Mouse (Mus musculus) cortical plate, adult 2 months (tissue): ENCODE data around the gene Ngdn. TPM values are rescaled to one million over a fixed set of nuclear protein-coding genes. Genes with fewer than 3 reads are reported as not detected.

Experiments used
- H3K27ac ChIP-seq: fragments of 200-500 bp; 2 replicates; pipeline ENCODE4 v1.5.1; 2012; ENCODE audit warnings: low read length, control low read depth, inconsistent platforms; ENCODE audit not compliant: insufficient read depth
- H3K4me1 ChIP-seq: fragments of 200-500 bp; 2 replicates; pipeline ENCODE4 v1.6.1; 2011; ENCODE audit warnings: low read length; ENCODE audit not compliant: control insufficient read depth, insufficient read depth
- H3K4me3 ChIP-seq: fragments of 200-500 bp; 2 replicates; pipeline ENCODE4 v1.5.1; 2011; ENCODE audit warnings: mild to moderate bottlenecking, low read length, control low read depth; ENCODE audit not compliant: insufficient read depth
- CTCF ChIP-seq: fragments of 200-500 bp; IDR thresholded peaks from 2 replicates; pipeline ENCODE4 v1.5.1; 2011; ENCODE audit warnings: mild to moderate bottlenecking, control low read depth, low read length; ENCODE audit not compliant: insufficient read depth; ENCODE audit errors: extremely low read depth
- POLR2A ChIP-seq: fragments of 200-500 bp; IDR thresholded peaks from 2 replicates; pipeline ENCODE4 v1.6.1; 2011; ENCODE audit warnings: mild to moderate bottlenecking, low read length, control low read depth; ENCODE audit not compliant: insufficient read depth; ENCODE audit errors: extremely low read depth
- polyA plus RNA-seq: library from polyadenylated mRNA; depleted of rRNA; stranded (reverse); fragments of >200 nt; gene quantifications from 2 replicates; pipeline ENCODE4 v1.2.3, GENCODE M21; 2012

Gene Ngdn
- polyA plus RNA-seq, 1 experiment: 35.3 TPM

- H3K4me3 ChIP-seq: peak overlapping the region; percentile 43
- no peak for TF ChIP-seq CTCF
- TF ChIP-seq POLR2A: 0 out of 2 replicates have a peak, but pooled peaks have one; percentile 31
- peaks cover 7% of the 10 kb centered on the region for H3K4me1 ChIP-seq
- H3K27ac ChIP-seq: peak overlapping the region; percentile 95
Observed at GRCm38 (mm10) chr14:55053708-55054190, 38.5 kb downstream of the Ngdn start.

DNA sequence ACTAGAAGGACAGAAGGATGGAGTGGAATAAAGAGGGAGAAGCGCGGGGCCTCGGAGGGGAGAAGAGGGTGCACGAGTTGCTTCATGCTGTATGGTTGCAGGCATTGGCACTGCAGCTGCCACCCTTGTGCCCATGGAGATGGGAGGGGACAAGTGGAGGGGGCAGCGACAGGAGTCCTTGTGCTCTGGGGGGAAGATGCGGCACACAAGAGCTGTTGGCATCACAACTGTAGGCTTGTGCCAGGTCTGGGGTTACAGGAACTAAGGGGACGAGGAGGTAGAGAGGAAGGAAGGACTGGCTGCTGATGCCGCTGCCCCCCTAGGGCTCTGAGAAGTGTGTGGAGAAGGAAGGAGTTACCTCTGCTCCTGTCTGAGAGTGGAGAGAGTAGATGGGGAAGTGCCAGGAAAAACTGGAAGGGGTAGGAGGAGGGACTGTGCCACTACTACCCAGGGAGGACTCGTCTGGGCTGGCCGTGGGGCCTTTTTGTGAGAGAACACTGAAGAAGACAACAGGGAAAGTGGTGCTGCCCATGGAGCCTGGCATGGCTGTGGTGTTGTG, 39.0 kb downstream of the Ngdn start:
- TF ChIP-seq POLR2A: 0 out of 2 replicates have a peak, but pooled peaks have one; percentile 26
- no peak for TF ChIP-seq CTCF
- H3K27ac ChIP-seq: peak overlapping the region; percentile 95
- H3K4me1 ChIP-seq: peaks cover 7% of the 10 kb centered on the region
- peak overlapping the region; percentile 43 for H3K4me3 ChIP-seq

DNA sequence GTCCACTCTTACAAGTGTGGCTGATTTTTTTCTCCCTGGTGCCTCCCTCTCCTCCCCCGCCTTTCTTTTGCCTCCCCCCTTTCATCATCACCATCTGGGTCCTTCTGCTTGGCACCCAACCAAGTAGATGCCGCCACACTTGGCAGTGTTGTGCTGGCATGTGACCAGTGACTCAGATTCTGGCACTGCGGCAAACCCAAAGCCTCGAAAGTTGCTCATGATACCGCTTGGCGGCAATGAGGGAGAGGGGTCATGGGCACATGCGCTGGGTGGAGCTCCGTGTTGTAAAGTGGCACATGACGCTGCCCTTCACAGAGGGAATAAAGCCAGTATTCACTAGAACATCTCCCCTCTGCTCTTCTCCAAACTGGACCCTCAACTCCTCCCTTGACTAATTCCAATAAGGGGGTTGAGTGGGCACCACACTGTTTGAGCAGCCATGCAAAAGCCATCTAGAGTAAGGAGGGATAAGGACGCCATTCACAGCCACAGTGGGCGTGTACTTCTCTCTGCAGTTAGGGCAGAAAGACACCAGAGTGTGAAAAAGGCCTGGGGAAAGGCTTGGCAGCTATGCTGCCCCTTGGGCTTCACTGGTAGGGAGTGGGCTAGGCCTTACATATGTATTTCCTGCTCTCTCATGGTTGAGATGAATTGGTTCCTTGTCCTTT, 40.0 kb downstream of the Ngdn start:
- TF ChIP-seq CTCF (0 out of 2 replicates have a peak, but pooled peaks have one; percentile 16), POLR2A (no peak)
- peaks cover 9% of the 10 kb centered on the region for H3K4me1 ChIP-seq
- H3K4me3 ChIP-seq: peak overlapping the region; percentile 43; the same call in 1 of the 2 replicates
- peak overlapping the region; percentile 95 for H3K27ac ChIP-seq

- H3K4me3 ChIP-seq: no peak overlapping the region
- peaks cover 6% of the 10 kb centered on the region; the same call in 1 of the 2 replicates for H3K4me1 ChIP-seq
Observed at GRCm38 (mm10) chr14:55059009-55059408, 43.8 kb downstream of the Ngdn start.

GRCm38 (mm10) chr14:55059931-55060330, 44.7 kb downstream of the Ngdn start:
- H3K4me3 ChIP-seq: no peak overlapping the region
- H3K27ac ChIP-seq: no peak overlapping the region
- H3K4me1 ChIP-seq: peaks cover 3% of the 10 kb centered on the region; the same call in 1 of the 2 replicates
- TF ChIP-seq POLR2A (no peak), CTCF (no peak)

More at GRCm38 (mm10) chr14:55059009-55059408, 43.8 kb downstream of the Ngdn start:
- no peak overlapping the region for H3K27ac ChIP-seq
- no peak for TF ChIP-seq CTCF
- TF ChIP-seq POLR2A: no peak

DNA sequence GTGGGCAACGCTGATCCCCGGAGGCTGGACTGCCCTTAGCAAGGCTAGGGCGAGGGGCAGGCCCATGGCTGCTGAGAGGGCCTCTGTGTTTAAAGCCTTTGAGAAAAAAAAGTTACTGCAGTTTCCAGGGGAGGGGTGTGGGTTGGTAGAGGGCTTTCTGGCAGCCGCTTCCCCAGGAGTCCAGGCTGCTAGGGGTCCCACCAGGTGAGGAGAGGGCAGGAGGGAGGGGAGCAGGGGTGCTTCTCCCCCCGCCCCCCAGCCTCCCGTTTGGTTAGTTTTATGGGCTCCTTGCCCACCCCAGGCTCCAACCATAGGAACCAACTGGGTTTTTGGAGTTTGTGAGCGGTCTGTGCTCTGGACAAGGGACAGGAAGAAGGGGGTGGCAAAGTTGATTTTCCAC, 46.6 kb downstream of the Ngdn start:
- Histone ChIP-seq H3K4me3 (no peak overlapping the region), H3K4me1 (peaks cover 3% of the 10 kb centered on the region; the same call in 1 of the 2 replicates), H3K27ac (no peak overlapping the region)
- no peak; the same call in 1 of the 2 replicates for TF ChIP-seq POLR2A
- no peak for TF ChIP-seq CTCF

GRCm38 (mm10) chr14:55062626-55063025, 47.4 kb downstream of the Ngdn start:
- peaks cover 3% of the 10 kb centered on the region; the same call in 1 of the 2 replicates for H3K4me1 ChIP-seq

GRCm38 (mm10) chr14:55063117-55063516, 47.9 kb downstream of the Ngdn start:
- Histone ChIP-seq H3K4me3 (no peak overlapping the region), H3K4me1 (peaks cover 3% of the 10 kb centered on the region; the same call in 1 of the 2 replicates), H3K27ac (0 out of 2 replicates have a peak overlapping the region, but pooled peaks have one; percentile 31)
- TF ChIP-seq CTCF (no peak), POLR2A (no peak)

More at GRCm38 (mm10) chr14:55062626-55063025, 47.4 kb downstream of the Ngdn start:
- Histone ChIP-seq H3K4me3 (no peak overlapping the region), H3K27ac (no peak overlapping the region)
- no peak for TF ChIP-seq POLR2A
- TF ChIP-seq CTCF: no peak

DNA sequence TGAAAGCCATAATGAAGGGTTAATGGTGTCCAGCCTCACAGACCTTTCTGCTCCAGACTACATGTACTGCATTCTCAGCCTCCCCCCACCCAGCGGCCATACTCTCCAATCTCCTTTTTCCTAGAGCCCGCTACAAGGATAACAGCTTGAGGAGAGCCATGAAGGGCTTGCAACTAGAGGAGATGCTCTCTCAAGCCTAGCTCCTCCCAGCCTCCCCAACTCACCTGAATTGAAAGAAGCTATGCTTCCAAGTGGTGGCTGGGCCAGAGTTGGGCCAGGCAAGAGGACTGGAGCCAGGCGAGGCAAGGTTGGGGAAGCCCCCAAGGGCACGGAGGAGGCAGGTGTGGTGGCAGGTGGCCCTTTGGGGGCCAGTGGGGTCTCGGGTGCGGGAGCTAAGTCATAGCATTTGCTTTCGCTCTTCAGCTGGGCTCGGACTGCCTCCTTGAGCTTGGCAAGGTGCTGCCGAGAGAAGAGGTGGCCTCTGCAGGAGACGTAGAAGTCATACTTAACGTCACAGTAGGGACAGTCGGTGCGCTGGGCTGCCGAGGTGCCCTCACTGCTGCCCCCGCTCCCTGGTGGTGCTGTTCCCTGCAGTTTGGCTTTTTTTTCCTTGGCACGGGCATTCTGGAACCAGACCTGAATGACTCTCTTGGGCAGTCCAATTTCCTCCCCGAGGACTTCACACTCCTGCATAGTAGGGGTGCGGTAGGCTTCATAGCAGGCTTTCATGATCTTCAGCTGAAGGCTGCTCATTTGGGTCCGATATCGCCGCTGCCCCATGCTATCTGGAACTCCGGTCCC, 48.5 kb downstream of the Ngdn start:
- H3K27ac ChIP-seq: no peak overlapping the region

More for the DNA sequence above, 48.5 kb downstream of the Ngdn start:
- Histone ChIP-seq H3K4me1 (peaks cover 3% of the 10 kb centered on the region; the same call in 1 of the 2 replicates), H3K4me3 (no peak overlapping the region)
- no peak for TF ChIP-seq POLR2A
- no peak for TF ChIP-seq CTCF
